Mouse (Mus musculus): Measurements from ENCODE around the gene Olr1. TPM values are rescaled to one million over a fixed set of nuclear protein-coding genes. Genes with fewer than 3 reads are reported as not detected.

The Olr1 gene
- total RNA-seq (2021), result not detected
- long read RNA-seq, experiment 1, result 0 reads
- long read RNA-seq, experiment 2, result 0 reads

DNA sequence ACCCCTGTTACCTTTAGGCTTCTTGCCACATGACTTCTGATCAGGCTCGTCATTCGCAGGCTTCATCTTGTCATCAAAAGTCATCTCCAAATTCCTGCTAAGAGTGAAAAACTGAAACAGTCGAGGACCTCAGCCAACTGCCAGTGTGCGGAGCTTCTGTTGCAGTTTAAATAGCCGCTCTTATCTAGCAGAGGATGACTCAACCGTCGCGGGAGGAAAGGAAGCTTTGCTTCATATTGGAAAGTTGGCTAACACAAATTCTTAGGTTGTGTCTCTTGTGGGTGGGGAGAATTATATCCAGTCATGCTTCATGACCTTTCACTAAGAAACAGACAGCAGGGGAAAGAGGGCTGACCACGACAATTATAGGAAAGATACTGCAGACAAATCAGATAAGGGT is at the start of gene Olr1:
Gene Olr1, minus strand, starts transcription at position 142 of the 400 bp plus-strand sequence.
- DNase-seq, result peak in 1 of 2 experiments; percentile 5

GRCm38 (mm10) chr6:129548009-129548408 is 41.0 kb upstream of the Olr1 start:
- no peak for DNase-seq

GRCm38 (mm10) chr6:129547277-129547676 is 40.3 kb upstream of the Olr1 start:
- no peak for DNase-seq

- DNase-seq, result peak; percentile 65 to 83
These were observed 37.0 kb upstream of the Olr1 start for GRCm38 (mm10) chr6:129543709-129544606.

DNA sequence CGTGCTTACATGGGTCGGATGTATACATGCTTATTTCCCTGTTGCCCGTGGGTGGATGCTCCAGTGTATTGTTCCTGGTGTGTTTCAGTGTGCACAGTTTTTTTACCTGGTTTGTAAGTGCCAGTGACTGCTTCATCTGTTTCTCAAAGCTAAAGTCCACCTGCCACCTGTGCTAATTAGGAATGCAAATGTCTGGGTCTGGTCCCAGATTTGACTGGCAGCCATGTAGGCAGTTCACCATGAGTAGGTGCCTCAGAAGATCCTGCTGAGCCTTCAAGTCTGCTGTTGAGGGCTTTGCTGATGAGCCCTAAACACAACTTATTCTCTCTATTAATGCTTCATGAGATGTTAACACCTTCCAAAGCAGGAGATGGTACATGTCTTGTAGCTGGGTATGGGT is 35.6 kb upstream of the Olr1 start:
- no peak for DNase-seq

GRCm38 (mm10) chr6:129541931-129542330 is 35.0 kb upstream of the Olr1 start:
- DNase-seq, result no peak

GRCm38 (mm10) chr6:129538555-129538954 is 31.6 kb upstream of the Olr1 start:
- DNase-seq, result no peak

DNA sequence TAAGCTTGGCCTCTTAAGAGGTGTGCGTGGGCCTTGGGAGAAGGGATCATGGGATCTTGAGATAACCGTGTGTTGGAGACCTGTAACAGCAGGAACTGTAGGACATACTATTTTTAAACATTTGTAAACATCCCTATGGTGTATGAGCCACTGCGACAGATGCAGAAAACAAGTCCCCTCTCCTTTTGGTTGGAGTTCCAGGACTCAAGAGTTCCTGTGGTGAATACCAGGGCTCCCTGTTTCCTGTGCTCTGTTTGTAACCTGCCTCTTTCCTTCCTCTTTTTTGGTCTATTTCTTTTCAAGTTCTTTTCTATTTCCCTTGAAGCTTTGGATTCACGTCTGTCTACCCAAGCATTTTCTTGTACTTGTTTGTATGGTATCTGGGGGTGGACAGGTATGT is 28.8 kb upstream of the Olr1 start:
- no peak for DNase-seq

GRCm38 (mm10) chr6:129534627-129535190 is 27.7 kb upstream of the Olr1 start:
- peak in 1 of 2 experiments; percentile 51 for DNase-seq

DNA sequence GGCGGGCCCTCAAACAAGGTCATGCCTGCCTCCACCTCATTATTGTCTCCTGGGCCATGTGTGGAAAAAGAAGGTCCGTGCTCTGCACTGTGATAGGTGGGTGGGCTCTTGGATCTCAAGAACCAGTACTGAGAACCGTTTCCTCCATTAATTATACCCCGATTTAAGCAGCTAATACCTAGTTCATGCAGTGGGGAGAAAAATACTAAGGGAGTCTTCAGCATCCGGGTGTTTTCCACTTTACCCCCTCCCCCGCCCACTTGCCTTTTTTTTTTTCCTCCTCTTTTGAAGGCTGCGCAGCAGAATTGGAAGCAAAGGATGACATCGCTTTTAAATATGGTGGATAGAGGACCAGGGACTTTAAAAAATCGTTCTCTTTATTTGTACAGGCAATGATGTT is 27.1 kb upstream of the Olr1 start:
- peak in 1 of 2 experiments; percentile 55 for DNase-seq

- peak; percentile 90 to 96 for DNase-seq
These were observed 26.2 kb upstream of the Olr1 start, which contains the start of gene Gabarapl1 for GRCm38 (mm10) chr6:129532942-129533860. TSS of gene Gabarapl1 (plus strand) at chr6:129533160.

DNA sequence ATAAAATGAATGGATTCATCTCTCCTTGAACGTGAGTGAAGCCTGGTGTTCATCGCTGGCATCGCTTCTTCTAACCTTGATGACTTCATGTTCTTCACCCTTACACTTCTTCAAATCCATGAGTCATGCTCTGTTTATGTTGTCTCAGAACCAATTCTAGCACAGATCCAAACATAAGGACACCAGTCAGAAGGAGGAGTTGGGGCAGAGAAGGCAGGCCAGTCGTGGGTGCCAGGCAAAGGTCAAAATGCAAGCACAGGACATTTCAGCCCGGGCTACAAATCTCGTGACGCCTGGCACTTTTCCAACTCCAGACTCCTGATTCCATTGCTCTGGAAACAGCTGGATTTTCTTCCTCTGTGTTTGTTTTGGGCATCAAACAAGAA is 25.6 kb upstream of the Olr1 start:
- peak; percentile 90 to 91 for DNase-seq

DNA sequence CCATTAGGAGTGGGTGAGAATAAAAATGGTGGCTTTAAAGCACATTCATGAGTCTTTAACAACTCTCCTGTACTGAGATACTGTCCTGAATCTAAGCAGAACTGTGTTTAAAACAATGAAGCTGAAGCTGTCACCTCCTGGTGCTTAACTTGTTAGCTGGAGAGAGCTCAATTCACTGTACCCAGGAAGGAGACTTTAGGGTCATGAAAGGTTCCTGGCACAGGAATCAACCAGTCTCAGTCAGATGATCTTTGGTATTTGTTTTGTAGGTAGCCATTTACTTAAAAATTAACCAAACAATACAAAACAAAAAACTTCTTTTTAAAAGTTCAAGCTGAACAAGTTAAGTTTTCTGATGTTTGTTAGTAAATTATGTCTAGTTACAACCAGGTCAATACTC is 23.3 kb upstream of the Olr1 start:
- no peak for DNase-seq

DNA sequence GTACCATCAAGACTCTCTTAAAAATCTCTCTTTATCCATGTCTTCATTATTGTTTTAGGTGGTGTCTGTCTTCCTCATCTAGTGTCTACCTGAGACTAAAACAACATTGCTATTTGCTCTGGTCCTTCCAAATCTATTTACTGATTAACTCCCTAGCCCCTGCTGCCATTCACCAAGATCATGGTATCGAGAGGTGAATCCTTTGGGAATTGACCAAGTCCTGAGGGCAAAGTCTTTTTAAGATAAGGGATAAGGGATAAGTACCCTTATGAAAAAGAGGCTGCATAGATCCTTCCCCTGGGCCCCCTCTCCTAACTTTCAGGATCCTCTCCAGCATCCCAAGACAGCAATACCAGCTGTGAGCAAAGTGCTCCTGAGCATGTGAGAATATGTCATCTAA is 22.6 kb upstream of the Olr1 start:
- DNase-seq, result no peak

- DNase-seq, result no peak
These were observed 20.5 kb upstream of the Olr1 start for GRCm38 (mm10) chr6:129527416-129527815.

GRCm38 (mm10) chr6:129526069-129526468 is 19.1 kb upstream of the Olr1 start:
- DNase-seq, result no peak

- peak; percentile 36 to 63 for DNase-seq
These were observed 10.9 kb upstream of the Olr1 start for GRCm38 (mm10) chr6:129517752-129518408.

- DNase-seq, result no peak
These were observed 9.4 kb upstream of the Olr1 start for GRCm38 (mm10) chr6:129516388-129516787.

DNA sequence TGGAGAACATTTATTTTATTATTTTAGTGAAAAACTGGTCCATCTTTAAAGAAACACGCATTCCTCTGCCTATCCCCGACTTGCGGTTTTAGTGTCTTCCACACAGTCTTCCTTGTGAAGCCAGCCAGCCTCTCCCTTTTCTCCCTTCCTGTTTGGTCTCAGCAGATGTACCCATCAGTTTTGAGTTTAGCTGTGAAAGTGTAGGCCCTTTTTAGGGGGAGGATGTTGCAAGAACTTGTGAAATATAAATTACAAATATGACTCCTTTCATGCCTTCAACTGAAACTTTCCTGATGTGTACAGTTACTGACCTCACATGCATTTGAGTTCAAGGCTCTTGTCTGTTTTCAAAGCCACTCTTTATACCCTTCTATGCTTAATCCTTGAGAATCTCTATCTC is 8.1 kb upstream of the Olr1 start:
- no peak for DNase-seq

DNA sequence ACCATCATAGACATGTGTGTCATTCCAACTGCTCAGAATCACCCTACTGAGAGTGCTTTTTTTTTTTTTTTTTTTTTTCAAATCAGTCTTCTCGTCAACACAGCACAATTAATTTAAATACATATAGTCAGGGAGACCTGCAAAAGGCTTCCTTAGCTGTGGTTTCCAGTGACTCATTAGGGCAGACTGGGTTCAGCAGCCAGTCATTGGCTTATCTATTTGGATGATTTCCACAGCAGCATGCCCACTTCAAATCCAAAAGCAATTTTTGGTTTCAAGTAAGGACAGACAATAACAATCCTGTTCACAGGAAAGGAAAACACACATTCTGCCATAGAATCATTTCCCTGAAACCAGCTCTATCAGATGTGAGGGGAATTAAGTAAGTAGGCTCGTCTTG is 7.4 kb upstream of the Olr1 start:
- DNase-seq, result no peak

DNA sequence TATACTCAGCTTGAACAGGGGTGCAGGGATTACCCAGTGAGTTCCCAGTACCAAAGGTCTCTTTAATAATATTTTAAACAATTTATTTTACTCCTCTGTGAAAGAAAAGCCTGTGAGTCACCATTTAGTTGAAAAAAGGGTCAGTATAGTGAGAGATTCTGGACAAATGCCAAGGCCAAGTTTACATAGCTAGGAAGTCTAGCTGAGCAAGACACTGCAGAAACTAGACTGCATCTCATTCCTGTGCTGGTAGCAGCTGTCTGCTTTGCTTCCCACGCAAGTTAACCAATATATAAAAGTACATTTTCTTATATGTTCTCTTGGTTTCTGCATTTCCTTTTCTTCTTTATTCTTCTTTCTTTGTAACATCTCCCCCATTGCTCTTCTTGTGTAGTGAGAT is 6.4 kb upstream of the Olr1 start:
- no peak for DNase-seq

DNA sequence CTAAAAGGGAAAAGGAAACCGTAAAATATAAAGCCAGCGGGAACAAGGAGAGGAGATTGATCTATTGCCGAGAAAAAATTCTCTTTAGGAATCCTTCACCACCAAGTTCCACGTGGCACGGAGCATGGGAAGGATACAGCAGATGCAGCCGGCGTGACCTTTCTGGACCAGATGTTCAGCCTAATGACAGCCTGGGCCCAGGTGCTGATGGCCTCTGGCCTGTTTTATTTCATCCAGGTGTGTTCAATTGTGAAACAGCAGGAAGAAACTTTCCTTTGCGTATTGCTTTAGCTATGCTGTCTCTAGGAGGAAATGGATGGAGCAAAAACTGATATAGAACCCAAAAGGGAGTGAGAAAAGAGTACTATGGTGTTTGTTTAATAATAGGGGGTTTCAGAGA is 5.9 kb upstream of the Olr1 start:
- no peak for DNase-seq

All from heart, adult 18-20 months (tissue).